Mouse (Mus musculus) kidney, postnatal 36 days (tissue): ENCODE data around the gene Zdhhc22.

Experiments
- DNase-seq, 2 experiments: peaks; one replicate each; pipeline ENCODE4 v3.0.0; 2021 to 2022; ENCODE audit warnings: mixed read lengths in 2 of 2

Zdhhc22 gene

GRCm38 (mm10) chr12:86989890-86990754, at the start of gene Zdhhc22:
Zdhhc22 (minus strand) TSS chr12:86990430.
- DNase-seq: peak in 1 of 2 experiments; percentile 70

- DNase-seq: no peak
Observed at GRCm38 (mm10) chr12:87036631-87037030, 46.4 kb upstream of the Zdhhc22 start.

- peak in 1 of 2 experiments; percentile 13 for DNase-seq
Observed at GRCm38 (mm10) chr12:87031163-87031763, 41.0 kb upstream of the Zdhhc22 start.

GRCm38 (mm10) chr12:87029251-87029976, 39.2 kb upstream of the Zdhhc22 start:
- no peak for DNase-seq

GRCm38 (mm10) chr12:87028068-87028467, 37.8 kb upstream of the Zdhhc22 start:
- DNase-seq: no peak

GRCm38 (mm10) chr12:87027391-87027790, 37.2 kb upstream of the Zdhhc22 start:
- DNase-seq: no peak

- DNase-seq: no peak
Observed at GRCm38 (mm10) chr12:87026871-87027240, 36.6 kb upstream of the Zdhhc22 start.

GRCm38 (mm10) chr12:87026109-87026870, 36.1 kb upstream of the Zdhhc22 start:
- DNase-seq: peak in 1 of 2 experiments; percentile 8

GRCm38 (mm10) chr12:87023456-87023855, 33.2 kb upstream of the Zdhhc22 start:
- no peak for DNase-seq

GRCm38 (mm10) chr12:87022006-87022405, 31.8 kb upstream of the Zdhhc22 start:
- DNase-seq: no peak

- DNase-seq: no peak
Observed at GRCm38 (mm10) chr12:87021040-87021439, 30.8 kb upstream of the Zdhhc22 start, which contains the start of gene Tmem63c. Tmem63c (plus strand) TSS chr12:87021340.

GRCm38 (mm10) chr12:87018756-87019155, 28.5 kb upstream of the Zdhhc22 start:
- DNase-seq: no peak

GRCm38 (mm10) chr12:87017041-87017440, 26.8 kb upstream of the Zdhhc22 start:
- peak; percentile 19 to 69 for DNase-seq

GRCm38 (mm10) chr12:87004596-87004995, 14.4 kb upstream of the Zdhhc22 start:
- DNase-seq: no peak

- no peak for DNase-seq
Observed at GRCm38 (mm10) chr12:87003606-87004005, 13.4 kb upstream of the Zdhhc22 start.

GRCm38 (mm10) chr12:87002815-87003214, 12.6 kb upstream of the Zdhhc22 start:
- DNase-seq: no peak

- no peak for DNase-seq
Observed at GRCm38 (mm10) chr12:87002209-87002608, 12.0 kb upstream of the Zdhhc22 start.

GRCm38 (mm10) chr12:87000840-87001176, 10.6 kb upstream of the Zdhhc22 start:
- no peak for DNase-seq

GRCm38 (mm10) chr12:87000151-87000839, 10.1 kb upstream of the Zdhhc22 start:
- no peak for DNase-seq

GRCm38 (mm10) chr12:86999283-86999820, 9.1 kb upstream of the Zdhhc22 start:
- no peak for DNase-seq

GRCm38 (mm10) chr12:86998699-86999098, 8.5 kb upstream of the Zdhhc22 start:
- DNase-seq: no peak

- DNase-seq: no peak
Observed at GRCm38 (mm10) chr12:86995931-86996330, 5.7 kb upstream of the Zdhhc22 start.
